Mouse (Mus musculus): Measurements from ENCODE around the gene Rnf148. TPM values are rescaled to one million over a fixed set of nuclear protein-coding genes. Genes with fewer than 3 reads are reported as not detected.
A peak's percentile ranks its signal among the peaks of the same experiment; 100 is the strongest.

Gene Rnf148
- not detected in 2 replicates for total RNA-seq (2021)
- long read RNA-seq, experiment 1 = 0 reads
- long read RNA-seq, experiment 2 = 0 reads

DNA sequence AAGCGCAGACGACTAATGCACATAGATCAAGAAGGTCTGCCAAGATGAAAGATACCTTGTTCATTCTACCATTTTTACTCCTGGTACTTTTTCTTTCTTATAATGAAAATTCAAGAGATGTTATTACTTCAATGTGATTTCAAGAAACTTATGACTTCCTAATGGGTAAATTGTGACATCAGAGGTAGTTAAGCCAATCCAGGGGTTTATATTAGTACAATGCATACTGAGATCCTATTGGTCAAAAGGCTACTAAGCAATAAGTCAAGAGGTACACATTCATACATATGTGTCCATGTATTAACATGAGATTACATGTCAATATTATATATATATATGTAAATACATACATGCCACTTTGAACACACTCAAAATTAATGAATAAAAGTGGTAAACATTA lies at the start of gene Rnf148:
Rnf148 (minus strand) TSS at position 101 of the 400 bp plus-strand sequence.
- DNase-seq = no peak

GRCm38 (mm10) chr6:23700879-23701278 lies 45.9 kb upstream of the Rnf148 start:
- DNase-seq = no peak

DNA sequence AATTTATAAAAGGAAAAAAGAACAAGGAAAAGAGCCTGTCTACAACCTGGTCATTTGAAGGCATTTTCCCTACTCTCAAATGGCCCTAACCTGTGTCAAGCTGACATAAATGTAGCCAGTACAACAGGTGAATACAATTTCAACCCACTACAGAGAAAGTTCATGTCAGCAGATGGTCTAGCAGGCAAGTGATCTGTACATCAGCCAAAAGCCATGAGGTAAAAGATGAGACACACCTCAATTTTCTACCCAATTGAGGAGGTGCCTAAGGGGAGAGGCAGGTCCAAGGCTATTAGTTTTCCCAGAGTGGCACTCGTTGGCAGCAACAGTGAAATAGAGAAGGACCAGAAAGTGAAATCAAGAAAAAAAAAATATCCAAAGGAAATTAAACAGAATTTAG lies 23.2 kb upstream of the Rnf148 start:
- no peak for DNase-seq

DNA sequence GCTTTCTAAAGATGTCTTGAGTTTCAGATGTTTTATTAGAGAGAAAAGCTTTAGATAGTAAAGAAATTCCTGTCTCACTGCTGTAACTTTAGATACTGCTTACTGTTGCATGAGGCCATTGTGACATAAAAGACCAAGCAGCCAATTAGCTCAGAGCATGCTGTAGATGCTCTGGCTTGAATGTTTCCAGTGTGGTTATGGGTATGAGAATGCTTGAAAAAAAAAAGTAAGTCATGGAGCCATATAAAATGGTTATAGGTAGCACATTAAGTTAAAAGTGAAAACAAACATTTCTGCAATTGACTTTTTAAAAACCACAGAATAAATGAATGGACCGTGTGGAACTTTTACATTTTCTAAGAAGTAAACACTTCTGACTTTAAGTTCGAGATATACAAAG lies 4.7 kb downstream of the Rnf148 start, which contains the start of gene Rnf133:
Rnf133 (minus strand) TSS at position 101 of the 400 bp plus-strand sequence.
- DNase-seq = no peak

DNA sequence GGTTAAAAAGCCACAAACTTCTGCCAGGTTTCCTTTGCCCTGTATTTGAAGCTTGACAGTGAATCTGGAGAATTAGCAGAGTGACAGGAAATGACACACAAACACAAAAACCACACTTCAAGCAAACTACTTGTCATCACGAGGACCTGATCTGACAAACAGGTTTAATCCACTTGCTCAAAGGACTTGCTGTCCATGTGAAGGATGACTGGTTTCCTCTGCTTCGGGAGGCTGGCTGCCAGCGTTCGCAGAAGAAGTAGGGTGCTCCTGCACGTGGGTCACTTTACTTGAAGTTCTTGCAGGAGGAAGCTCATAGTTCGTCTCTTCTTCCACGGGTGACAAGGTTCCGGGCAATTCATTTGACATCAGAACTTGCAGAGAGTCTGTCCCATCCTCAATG lies 6.2 kb downstream of the Rnf148 start:
- DNase-seq = no peak

DNA sequence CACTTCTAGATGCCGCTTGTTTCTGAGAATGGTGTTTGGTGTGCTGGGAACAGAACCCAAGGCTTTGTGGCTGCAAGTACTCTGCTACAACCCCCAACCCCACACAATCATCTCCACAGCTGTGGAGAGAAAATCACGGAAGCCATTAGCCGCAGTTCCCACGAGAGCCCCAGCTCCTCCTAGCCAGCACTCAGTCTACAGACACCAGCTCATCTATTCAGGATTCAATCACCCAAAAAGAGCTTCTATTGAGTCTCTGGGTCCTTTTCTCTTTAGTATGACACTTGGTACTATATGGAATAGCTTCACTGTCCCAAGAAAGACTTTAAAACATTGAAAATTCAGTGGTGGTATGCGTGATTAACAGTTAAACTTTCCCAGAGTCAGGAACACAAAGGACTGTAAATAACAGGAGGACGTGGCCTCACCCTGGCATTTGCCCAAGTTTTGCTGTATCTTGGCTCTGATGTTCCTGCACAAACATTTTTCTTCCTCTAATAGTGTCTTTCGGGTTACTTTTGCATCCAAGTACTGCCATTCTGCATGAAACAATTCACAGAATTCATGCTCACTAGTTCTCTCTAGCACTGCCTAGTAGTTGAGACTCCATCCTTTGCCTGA lies 7.2 kb downstream of the Rnf148 start:
- DNase-seq = peak; percentile 45

DNA sequence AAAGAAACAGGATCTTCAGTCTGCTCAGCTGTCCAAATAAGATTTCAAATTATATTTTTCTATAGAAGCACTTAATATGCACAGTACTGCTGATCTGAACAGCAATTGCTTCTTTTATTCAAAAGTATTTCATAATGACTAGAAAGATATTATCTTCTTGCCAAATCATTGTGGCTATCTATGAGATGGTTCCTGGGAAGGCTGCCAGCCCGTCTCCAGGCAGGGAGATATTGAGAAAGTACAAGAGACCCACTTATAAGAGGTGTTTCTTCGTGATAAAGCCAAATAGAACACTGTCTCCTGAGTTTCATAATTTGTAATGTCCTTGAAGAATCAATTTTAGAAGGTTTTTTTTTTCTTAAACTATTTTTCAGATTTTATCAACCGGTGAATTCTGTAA lies 17.9 kb downstream of the Rnf148 start:
- peak; percentile 35 for DNase-seq

DNA sequence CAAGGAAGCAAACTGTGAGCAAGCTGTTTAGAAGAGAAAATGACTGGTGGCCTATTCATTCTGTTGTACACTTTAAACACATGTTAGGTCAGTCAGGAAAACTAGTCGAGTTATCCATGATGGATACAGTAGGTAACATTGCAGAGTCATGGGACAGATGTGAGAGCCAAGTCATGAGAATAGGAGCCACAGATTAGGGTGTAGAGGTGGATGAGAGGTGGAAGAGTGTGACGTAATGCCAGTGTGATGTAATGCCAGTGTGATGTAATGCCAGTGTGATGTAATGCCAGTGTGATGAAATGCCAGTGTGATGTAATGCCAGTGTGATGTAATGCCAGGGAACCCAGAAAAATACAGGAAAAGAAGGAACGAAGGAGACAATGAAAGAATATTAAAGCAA lies 19.7 kb downstream of the Rnf148 start:
- no peak for DNase-seq

DNA sequence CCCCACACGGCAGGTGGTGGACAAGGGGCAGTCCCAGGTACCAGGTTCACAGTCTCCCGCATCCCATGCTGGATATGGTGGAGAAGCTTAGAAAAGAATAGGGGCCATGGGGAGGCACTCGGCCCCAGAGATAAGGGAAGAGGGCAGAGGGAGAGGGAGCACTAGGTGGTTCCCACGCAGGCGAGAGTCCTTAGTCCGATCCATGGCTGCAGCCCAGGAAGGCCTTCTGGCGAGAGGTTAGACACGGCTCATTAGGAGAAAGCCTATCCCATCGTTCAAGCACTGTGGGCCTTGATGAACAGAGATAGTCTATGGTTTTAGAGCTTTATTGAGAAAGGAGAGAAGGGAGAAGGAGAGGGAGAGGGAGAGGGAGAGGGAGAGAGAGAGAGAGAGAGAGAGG lies 20.9 kb downstream of the Rnf148 start:
- DNase-seq = no peak

- DNase-seq = no peak
Observed at GRCm38 (mm10) chr6:23630465-23630864, 24.5 kb downstream of the Rnf148 start.

Other genes with a start within 250 kb of the Rnf148 start
- gene Rnf133, start 4.8 kb downstream of the Rnf148 start, total RNA-seq (2021) = not detected in 2 replicates
- gene Cadps2, start 184.3 kb upstream of the Rnf148 start, total RNA-seq (2021) = 4.0 and 4.4 TPM in 2 replicates